Mouse (Mus musculus) gastrocnemius, adult 18-20 months (tissue): ENCODE results near the gene Rpl26. TPM values are rescaled to one million over a fixed set of nuclear protein-coding genes. Genes with fewer than 3 reads are reported as not detected.
A peak's percentile ranks its signal among the peaks of the same experiment; 100 is the strongest.

Source experiments
- DNase-seq: peaks from one replicate; pipeline ENCODE4 v3.0.0; 2021; ENCODE audit warnings: low spot score
- long read RNA-seq, 2 experiments: library from polyadenylated mRNA; stranded (forward); transcript quantifications; one replicate each; pipeline ENCODE4 v2.0.0; 2021
- total RNA-seq, 2 experiments: library from RNA; stranded (reverse); gene quantifications; 2 replicates each; pipeline ENCODE4 v1.2.3; 2021

Rpl26 gene
- total RNA-seq, result 100 to 1,000 TPM; 639 to 682 TPM
- long read RNA-seq, experiment 1, transcript Rpl26-201 (4 exons, 526 nt), result major isoform, 201 of 218 reads
- long read RNA-seq, experiment 1, transcript Rpl26-204 (2 exons, 636 nt), result minor isoform, 7 of 218 reads
- long read RNA-seq, experiment 1, partial matches to known transcripts, result 6 of 218 reads
- long read RNA-seq, experiment 1, other reads (novel, unspliced or antisense), result 4 of 218 reads
- long read RNA-seq, experiment 2, transcript Rpl26-204 (2 exons, 636 nt), result minor isoform, 11 of 260 reads
- long read RNA-seq, experiment 2, transcript Rpl26-201 (4 exons, 526 nt), result major isoform, 239 of 260 reads
- long read RNA-seq, experiment 2, partial matches to known transcripts, result 7 of 260 reads
- long read RNA-seq, experiment 2, other reads (novel, unspliced or antisense), result 3 of 260 reads

GRCm38 (mm10) chr11:68901351-68902046 lies at the start of gene Rpl26:
Rpl26 (plus strand) TSS chr11:68901583.
- DNase-seq, result peak; percentile 99

GRCm38 (mm10) chr11:68851644-68852485 lies 49.5 kb upstream of the Rpl26 start:
- no peak for DNase-seq

GRCm38 (mm10) chr11:68852486-68852901 lies 48.9 kb upstream of the Rpl26 start:
- peak; percentile 81 for DNase-seq

GRCm38 (mm10) chr11:68852932-68853409 lies 48.4 kb upstream of the Rpl26 start:
- DNase-seq, result peak; percentile 100

GRCm38 (mm10) chr11:68853611-68854401 lies 47.6 kb upstream of the Rpl26 start:
- peak; percentile 28 for DNase-seq

- DNase-seq, result no peak
Observed at GRCm38 (mm10) chr11:68854621-68855020, 46.8 kb upstream of the Rpl26 start.

GRCm38 (mm10) chr11:68857329-68857728 lies 44.1 kb upstream of the Rpl26 start:
- DNase-seq, result no peak

GRCm38 (mm10) chr11:68859943-68860593 lies 41.3 kb upstream of the Rpl26 start:
- DNase-seq, result no peak

GRCm38 (mm10) chr11:68862260-68862659 lies 39.1 kb upstream of the Rpl26 start:
- no peak for DNase-seq

GRCm38 (mm10) chr11:68863631-68864091 lies 37.7 kb upstream of the Rpl26 start:
- DNase-seq, result no peak

- DNase-seq, result peak; percentile 93
Observed at GRCm38 (mm10) chr11:68864544-68865189, 36.7 kb upstream of the Rpl26 start.

GRCm38 (mm10) chr11:68871277-68871676 lies 30.1 kb upstream of the Rpl26 start:
- DNase-seq, result no peak

GRCm38 (mm10) chr11:68871748-68872147 lies 29.6 kb upstream of the Rpl26 start, which contains the start of gene Ndel1:
Ndel1 (minus strand) TSS chr11:68871858.
- peak; percentile 54 for DNase-seq

GRCm38 (mm10) chr11:68874841-68875240 lies 26.5 kb upstream of the Rpl26 start:
- DNase-seq, result peak; percentile 74

- DNase-seq, result no peak
Observed at GRCm38 (mm10) chr11:68878811-68879210, 22.6 kb upstream of the Rpl26 start.

- DNase-seq, result no peak
Observed at GRCm38 (mm10) chr11:68882107-68882506, 19.3 kb upstream of the Rpl26 start.

- DNase-seq, result no peak
Observed at GRCm38 (mm10) chr11:68883843-68884242, 17.5 kb upstream of the Rpl26 start.

- DNase-seq, result no peak
Observed at GRCm38 (mm10) chr11:68884368-68884767, 17.0 kb upstream of the Rpl26 start.

- DNase-seq, result no peak
Observed at GRCm38 (mm10) chr11:68886091-68886490, 15.3 kb upstream of the Rpl26 start.

- DNase-seq, result no peak
Observed at GRCm38 (mm10) chr11:68888253-68888652, 13.1 kb upstream of the Rpl26 start, which contains the start of gene Rnf222. Rnf222 (plus strand) TSS chr11:68888553.
